Mouse (Mus musculus) heart, postnatal 36 days (tissue): ENCODE data around the gene Evl. TPM values are rescaled to one million over a fixed set of nuclear protein-coding genes. Genes with fewer than 3 reads are reported as not detected.
"Not testable (repeated sequence)": the region's sequence is repeated elsewhere in the genome, so short reads cannot be mapped to it uniquely, and the experiment has no call there.

ENCODE experiments used
- DNase-seq, 2 experiments: peaks; one replicate each; pipeline ENCODE4 v3.0.0; 2021 to 2022
- intact Hi-C: fragments of 180-260 bp; cut with DNase I; formaldehyde crosslinking; loops from one replicate; pipeline ENCODE4 v1.15.1; 2025
- total RNA-seq, 2 experiments: library from RNA; stranded (reverse); gene quantifications; 2 replicates each; pipeline ENCODE4 v1.2.3; 2021

Evl gene
- total RNA-seq: 10 to 100 TPM; 46.8 to 48.7 TPM

- intact Hi-C loops: no loop called here
- peak; percentile 79 to 82 for DNase-seq
These were observed at the start of gene Evl for GRCm38 (mm10) chr12:108554120-108554841. Gene Evl (plus strand): TSS chr12:108554720.

- intact Hi-C loops: no loop called here
- no peak for DNase-seq
These were observed 48.7 kb upstream of the Evl start for GRCm38 (mm10) chr12:108505846-108506245.

- not testable (repeated sequence) for DNase-seq
These were observed 47.5 kb upstream of the Evl start for GRCm38 (mm10) chr12:108507046-108507445.

GRCm38 (mm10) chr12:108510571-108510970 lies 43.9 kb upstream of the Evl start:
- intact Hi-C loops: loop anchor here (5.0 kb wide), 1 partner anchor 303 kb away; no protein-coding TSS in a partner anchor
- no peak for DNase-seq

More at GRCm38 (mm10) chr12:108507046-108507445, 47.5 kb upstream of the Evl start:
- intact Hi-C loops: not testable (repeated sequence)

- intact Hi-C loops: loop anchor here (5.0 kb wide), 1 partner anchor 304 kb away; no protein-coding TSS in a partner anchor
- DNase-seq: peak in 1 of 2 experiments; percentile 24
These were observed 43.5 kb upstream of the Evl start for GRCm38 (mm10) chr12:108511009-108511408.

- intact Hi-C loops: no loop called here
- DNase-seq: no peak
These were observed 39.1 kb upstream of the Evl start for GRCm38 (mm10) chr12:108515464-108515863.

- no peak for DNase-seq
- intact Hi-C loops: no loop called here
These were observed 35.1 kb upstream of the Evl start for GRCm38 (mm10) chr12:108519374-108519773.

GRCm38 (mm10) chr12:108529214-108529613 lies 25.3 kb upstream of the Evl start:
- intact Hi-C loops: no loop called here

GRCm38 (mm10) chr12:108534484-108534883 lies 20.0 kb upstream of the Evl start:
- intact Hi-C loops: no loop called here
- no peak for DNase-seq

More at GRCm38 (mm10) chr12:108529214-108529613, 25.3 kb upstream of the Evl start:
- peak in 1 of 2 experiments; percentile 56 for DNase-seq

GRCm38 (mm10) chr12:108536461-108536860 lies 18.1 kb upstream of the Evl start:
- DNase-seq: no peak
- intact Hi-C loops: no loop called here

- intact Hi-C loops: loop anchor here (5.0 kb wide), 1 partner anchor 216 kb away; no protein-coding TSS in a partner anchor
- peak in 1 of 2 experiments; percentile 43 for DNase-seq
These were observed 13.4 kb upstream of the Evl start for GRCm38 (mm10) chr12:108541088-108541487.

- intact Hi-C loops: no loop called here
- DNase-seq: no peak
These were observed 7.9 kb upstream of the Evl start for GRCm38 (mm10) chr12:108546508-108547153.

- intact Hi-C loops: no loop called here
- DNase-seq: no peak
These were observed 7.2 kb upstream of the Evl start for GRCm38 (mm10) chr12:108547251-108547875.

GRCm38 (mm10) chr12:108551731-108552130 lies 2.8 kb upstream of the Evl start:
- DNase-seq: no peak
- intact Hi-C loops: no loop called here

- DNase-seq: peak; percentile 23 to 26
- intact Hi-C loops: no loop called here
These were observed 1.4 kb upstream of the Evl start for GRCm38 (mm10) chr12:108553079-108553478.

- peak; percentile 37 to 61 for DNase-seq
- intact Hi-C loops: loop anchor here (5.0 kb wide), 2 partner anchors 97 to 202 kb away; no protein-coding TSS in a partner anchor
These were observed 489 bp downstream of the Evl start for GRCm38 (mm10) chr12:108554861-108555556.

- intact Hi-C loops: loop anchor here (5.0 kb wide), 2 partner anchors 94 to 199 kb away; no protein-coding TSS in a partner anchor
- no peak for DNase-seq
These were observed 3.7 kb downstream of the Evl start for GRCm38 (mm10) chr12:108558194-108558593.

GRCm38 (mm10) chr12:108563238-108563637 lies 8.7 kb downstream of the Evl start:
- DNase-seq: no peak
- intact Hi-C loops: no loop called here

GRCm38 (mm10) chr12:108564910-108565506 lies 10.5 kb downstream of the Evl start:
- DNase-seq: no peak
- intact Hi-C loops: no loop called here
